Mouse (Mus musculus): Measurements from ENCODE around the gene Hspb8.

DNA sequence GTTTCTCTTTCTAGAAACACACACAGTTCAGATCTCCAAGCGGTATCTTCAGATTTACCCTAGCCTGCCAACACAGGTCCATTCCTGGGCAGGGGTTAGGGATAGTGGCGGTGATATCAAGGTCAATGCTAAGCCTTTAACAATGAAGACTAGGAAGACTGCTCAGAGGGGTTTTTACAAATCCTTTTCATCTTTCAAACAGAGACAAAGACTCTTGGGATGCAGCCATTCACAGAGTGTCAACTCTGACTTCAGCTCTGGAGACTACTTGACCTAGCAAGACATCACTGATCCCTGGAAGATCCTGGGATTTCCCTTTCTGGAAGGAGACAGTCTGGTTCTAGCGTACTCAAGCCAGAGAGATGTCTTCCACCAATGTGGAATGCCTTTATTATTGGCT, 21.9 kb downstream of the Hspb8 start:
- TF ChIP-seq EP300 (IDR thresholded peaks at IDR 0.05) (no peak), CTCF (IDR thresholded peaks at IDR 0.05) (no peak)
